ENCODE assay signal across 9 mouse cellular contexts in genomic region chr11:54006901-54007300, GRCm38 (mm10). TPM values are rescaled to one million over a fixed set of nuclear protein-coding genes. Genes with fewer than 3 reads are reported as not detected.
DNase-seq lines count a peak whose midpoint lies in the region; ATAC-seq and TF ChIP-seq lines count a peak whose summit lies in the region.
"Had no signal": no experiment of that assay in that cellular context is flagged by ENCODE, and none has a peak within 500 bp of the region (broad histone marks: within the 10 kb centered on the region; RNA-seq: fewer than 3 reads in every experiment).

No protein-coding gene starts in this region.

- H3K4me1 ChIP-seq in liver, adult 2 months (ENCODE audit: control insufficient read depth, insufficient read depth, low read length) = peaks cover 24% of the 10 kb centered on the region
- H3K4me1 ChIP-seq in heart, embryonic 13.5 days = peaks cover 20% of the 10 kb centered on the region
- peaks cover 75% of the 10 kb centered on the region for H3K4me1 ChIP-seq in liver, embryonic 15.5 days (replicated peaks)
- H3K4me1 ChIP-seq in forebrain, embryonic 11.5 days (replicated peaks; ENCODE audit: control insufficient read depth, insufficient read depth, low read length) = 0 out of 2 replicates have a peak, but pooled peaks cover 2% of the 10 kb centered on the region

- WGBS in liver, adult 2 months = 9% methylated on average over 4 of the region's 4 CpGs
- 66% methylated on average over 4 of the region's 4 CpGs for WGBS in heart, embryonic 13.5 days
- WGBS in liver, embryonic 15.5 days (ENCODE audit: insufficient replicate concordance) = 75% methylated on average over 4 of the region's 4 CpGs
- WGBS in forebrain, embryonic 11.5 days = 88% methylated on average over 4 of the region's 4 CpGs

- peak overlapping the region; percentile 39 for H3K4me2 ChIP-seq in heart, embryonic 13.5 days
- H3K4me2 ChIP-seq in liver, embryonic 15.5 days = peak overlapping the region; percentile 66
- H3K4me2 ChIP-seq in forebrain, embryonic 11.5 days (ENCODE audit: low read depth, low read length, severe bottlenecking) = no peak overlapping the region
- H3K4me2 ChIP-seq: hindbrain, embryonic 13.5 days had no signal

- no peak overlapping the region for H3K4me3 ChIP-seq in liver, adult 2 months (ENCODE audit: insufficient read depth, low read depth, low read length)
- H3K4me3 ChIP-seq in heart, embryonic 13.5 days = no peak overlapping the region
- peak overlapping the region; percentile 14; the same call in 1 of the 2 replicates for H3K4me3 ChIP-seq in liver, embryonic 15.5 days (replicated peaks)
- no peak overlapping the region for H3K4me3 ChIP-seq in forebrain, embryonic 11.5 days (ENCODE audit: low read depth, low read length)
- H3K4me3 ChIP-seq: hindbrain, embryonic 13.5 days had no signal

- no peak for TF ChIP-seq CTCF in liver, adult 2 months (IDR thresholded peaks at IDR 0.05; ENCODE audit: low read depth, low read length)

- H3K79me2 ChIP-seq in liver, adult 2 months (ENCODE audit: control insufficient read depth, insufficient read depth, low read length) = no peaks in the 10 kb centered on the region

- no peak for TF ChIP-seq POLR2A in liver, adult 2 months (IDR thresholded peaks at IDR 0.05; ENCODE audit: extremely low read depth, insufficient read depth, low read length)

- 0 out of 2 replicates have a peak overlapping the region, but pooled peaks have one; percentile 2 for H3K27ac ChIP-seq in liver, adult 2 months (replicated peaks; ENCODE audit: insufficient read depth, low read depth, low read length)
- H3K27ac ChIP-seq in heart, embryonic 13.5 days (replicated peaks) = no peak overlapping the region
- peak overlapping the region; percentile 94 for H3K27ac ChIP-seq in liver, embryonic 15.5 days (replicated peaks)
- no peak overlapping the region for H3K27ac ChIP-seq in forebrain, embryonic 11.5 days (ENCODE audit: low read depth, low read length)
- H3K27ac ChIP-seq: hindbrain, embryonic 13.5 days had no signal

- H3K27me3 ChIP-seq in liver, adult 2 months (ENCODE audit: control insufficient read depth, insufficient read depth, low read length) = no peaks in the 10 kb centered on the region
- peaks cover 8% of the 10 kb centered on the region; the same call in 1 of the 2 replicates for H3K27me3 ChIP-seq in heart, embryonic 13.5 days (replicated peaks)
- no peaks in the 10 kb centered on the region for H3K27me3 ChIP-seq in liver, embryonic 15.5 days
- H3K27me3 ChIP-seq in forebrain, embryonic 11.5 days (ENCODE audit: control insufficient read depth, insufficient read depth, low read length) = no peaks in the 10 kb centered on the region
- H3K27me3 ChIP-seq: hindbrain, embryonic 13.5 days had no signal

- no peaks in the 10 kb centered on the region for H3K9me3 ChIP-seq in heart, embryonic 13.5 days
- H3K9me3 ChIP-seq in liver, embryonic 15.5 days (replicated peaks) = no peaks in the 10 kb centered on the region
- no peaks in the 10 kb centered on the region for H3K9me3 ChIP-seq in forebrain, embryonic 11.5 days (ENCODE audit: control insufficient read depth, low read length)
- H3K9me3 ChIP-seq: hindbrain, embryonic 13.5 days had no signal

- no peak overlapping the region for H3K9ac ChIP-seq in liver, adult 2 months (ENCODE audit: low read depth, low read length)
- no peak overlapping the region for H3K9ac ChIP-seq in heart, embryonic 13.5 days
- H3K9ac ChIP-seq in liver, embryonic 15.5 days = peak overlapping the region; percentile 12
- no peak overlapping the region for H3K9ac ChIP-seq in forebrain, embryonic 11.5 days (ENCODE audit: low read length)
- H3K9ac ChIP-seq: hindbrain, embryonic 13.5 days had no signal

- DNase-seq in liver, adult 2 months (ENCODE audit: extremely low read depth, low read depth, low spot score) = peak; percentile 97
- DNase-seq in liver = no peak
- DNase-seq in cerebellum, adult 8-10 months = peak; percentile 74
- no peak for DNase-seq in forebrain, embryonic 11.5 days (ENCODE audit: low spot score)
- no peak for DNase-seq in thymus, postnatal 14 days
- no peak for DNase-seq in right cerebral cortex, adult 18-20 months

- no peak for ATAC-seq in heart, embryonic 13.5 days (ENCODE audit: extremely low read depth, insufficient number of reproducible peaks, low FRiP score, low TSS enrichment)
- ATAC-seq in liver, embryonic 15.5 days (ENCODE audit: insufficient read depth) = no peak
- ATAC-seq in forebrain, embryonic 11.5 days (replicated peaks; ENCODE audit: low FRiP score) = no peak

- H3K36me3 ChIP-seq in liver, adult 2 months (ENCODE audit: control insufficient read depth, insufficient read depth, low read length) = no peaks in the 10 kb centered on the region
- H3K36me3 ChIP-seq in heart, embryonic 13.5 days = no peaks in the 10 kb centered on the region
- peaks cover 88% of the 10 kb centered on the region for H3K36me3 ChIP-seq in liver, embryonic 15.5 days (replicated peaks)
- no peaks in the 10 kb centered on the region for H3K36me3 ChIP-seq in forebrain, embryonic 11.5 days (ENCODE audit: control insufficient read depth, insufficient read depth, low read length)
- H3K36me3 ChIP-seq: hindbrain, embryonic 13.5 days had no signal

RNA-seq across cellular contexts. Expression of gene Slc22a4, which starts 21.0 kb away (rescaled TPM):
- total RNA-seq in liver, adult 2 months (2014; rRNA removed) = 2.0 and 3.8 TPM in 2 replicates
- polyA plus RNA-seq in liver, adult 2 months (2012; rRNA removed) = 1.7 and 2.4 TPM in 2 replicates
- polyA plus RNA-seq in heart, embryonic 13.5 days (2015; fragmentation: Nextera tagmentation; extraction: Ambion mirVana) = 2.3 and 3.1 TPM in 2 replicates
- 36.7 and 38.0 TPM in 2 replicates for polyA plus RNA-seq in liver, embryonic 15.5 days (2015; fragmentation: Nextera tagmentation; extraction: Ambion mirVana)
- polyA plus RNA-seq in forebrain, embryonic 11.5 days (2014; fragmentation: Nextera tagmentation; extraction: Ambion mirVana) = 1.8 and 2.7 TPM in 2 replicates

RNA-seq across cellular contexts. Expression of gene Slc22a21, which starts 26.8 kb away (rescaled TPM):
- 0.55 and 0.87 TPM in 2 replicates for total RNA-seq in liver, adult 2 months (2014; rRNA removed)
- 0.34 and 0.35 TPM in 2 replicates for polyA plus RNA-seq in liver, adult 2 months (2012; rRNA removed)
- 2.2 TPM in 2 replicates for polyA plus RNA-seq in heart, embryonic 13.5 days (2015; fragmentation: Nextera tagmentation; extraction: Ambion mirVana)
- polyA plus RNA-seq in liver, embryonic 15.5 days (2015; fragmentation: Nextera tagmentation; extraction: Ambion mirVana) = 1.1 and 1.8 TPM in 2 replicates
- 2.3 and 3.5 TPM in 2 replicates for polyA plus RNA-seq in forebrain, embryonic 11.5 days (2014; fragmentation: Nextera tagmentation; extraction: Ambion mirVana)

Comparison
In these comparisons a context has a peak if more than half of its experiments do, and no peak if none do; other contexts are left out.
1. DNase-seq: peak in liver, adult 2 months (single experiment) and cerebellum, adult 8-10 months (single experiment); none in liver (single experiment), forebrain, embryonic 11.5 days (single experiment), thymus, postnatal 14 days (single experiment) and right cerebral cortex, adult 18-20 months (single experiment).
2. H3K27ac ChIP-seq: peak in liver, adult 2 months (single experiment) and liver, embryonic 15.5 days (single experiment); none in heart, embryonic 13.5 days (single experiment) and forebrain, embryonic 11.5 days (single experiment).